Mouse (Mus musculus): ENCODE data around the gene Ear2. TPM values are rescaled to one million over a fixed set of nuclear protein-coding genes. Genes with fewer than 3 reads are reported as not detected.
"Not testable (repeated sequence)": the region's sequence is repeated elsewhere in the genome, so short reads cannot be mapped to it uniquely, and the experiment has no call there.

Gene Ear2
- not detected in 2 replicates for polyA plus RNA-seq (2016; fragmentation: Nextera tagmentation; extraction: Ambion mirVana)

- H3K36me3 ChIP-seq; H3K9me3 ChIP-seq (replicated peaks); H3K4me1 ChIP-seq; DNase-seq (ENCODE audit: low spot score); H3K27ac ChIP-seq (replicated peaks); H3K4me3 ChIP-seq; H3K27me3 ChIP-seq (ENCODE audit: low read depth, poor library complexity, severe bottlenecking): not testable (repeated sequence)
- 90% methylated on average over 2 of the region's 2 CpGs for WGBS
Observed at GRCm38 (mm10) chr14:44102354-44102753, at the start of gene Ear2. Gene Ear2, plus strand, starts transcription at chr14:44102654.

- DNase-seq (ENCODE audit: low spot score) = peak; percentile 12
- H3K27ac ChIP-seq (replicated peaks); H3K4me1 ChIP-seq; H3K36me3 ChIP-seq; H3K27me3 ChIP-seq (ENCODE audit: low read depth, poor library complexity, severe bottlenecking); H3K4me3 ChIP-seq; H3K9me3 ChIP-seq (replicated peaks): not testable (repeated sequence)
- 75% methylated on average over 1 of the region's 1 CpGs for WGBS
Observed at GRCm38 (mm10) chr14:44067879-44068278, 34.6 kb upstream of the Ear2 start.

GRCm38 (mm10) chr14:44070595-44070994 is 31.9 kb upstream of the Ear2 start:
- H3K36me3 ChIP-seq = not testable (repeated sequence)

DNA sequence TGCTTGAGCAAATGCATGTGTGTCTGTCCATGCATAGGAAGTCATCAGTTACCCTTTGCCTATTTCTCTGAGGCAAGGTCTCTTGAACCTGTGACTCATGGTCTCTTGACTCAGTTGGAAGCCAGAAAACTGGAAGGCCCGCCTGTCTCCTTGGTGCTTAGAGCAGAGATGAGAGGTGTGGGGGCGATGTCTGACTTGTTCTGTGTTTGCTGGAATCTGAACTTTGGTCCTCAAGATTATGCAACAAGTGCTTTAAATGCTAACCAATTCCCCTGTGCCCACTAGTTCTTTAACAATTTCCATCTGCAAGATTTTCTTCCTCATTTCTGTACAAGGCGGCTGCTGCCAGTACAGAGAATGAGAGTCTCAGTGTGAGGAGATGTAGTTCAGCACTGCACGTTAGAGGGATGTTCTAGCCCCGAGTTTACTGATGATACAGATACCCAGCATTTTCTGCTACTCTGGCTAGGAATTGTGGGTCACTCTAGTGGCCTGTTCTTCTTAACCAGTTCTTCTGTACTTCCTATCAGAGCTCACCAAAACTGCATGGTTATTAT is 24.6 kb upstream of the Ear2 start:
- WGBS = 77% methylated on average over 5 of the region's 5 CpGs
- not testable (repeated sequence) for DNase-seq (ENCODE audit: low spot score); H3K36me3 ChIP-seq; H3K4me1 ChIP-seq; H3K27me3 ChIP-seq (ENCODE audit: low read depth, poor library complexity, severe bottlenecking); H3K4me3 ChIP-seq; H3K27ac ChIP-seq (replicated peaks); H3K9me3 ChIP-seq (replicated peaks)

More at GRCm38 (mm10) chr14:44070595-44070994, 31.9 kb upstream of the Ear2 start:
- DNase-seq (ENCODE audit: low spot score); H3K4me1 ChIP-seq; H3K27me3 ChIP-seq (ENCODE audit: low read depth, poor library complexity, severe bottlenecking); H3K4me3 ChIP-seq; H3K9me3 ChIP-seq (replicated peaks); H3K27ac ChIP-seq (replicated peaks): not testable (repeated sequence)
- 95% methylated on average over 2 of the region's 3 CpGs for WGBS

GRCm38 (mm10) chr14:44086588-44086987 is 15.9 kb upstream of the Ear2 start:
- H3K9me3 ChIP-seq (replicated peaks); DNase-seq (ENCODE audit: low spot score); H3K27ac ChIP-seq (replicated peaks); H3K36me3 ChIP-seq; H3K4me1 ChIP-seq; H3K27me3 ChIP-seq (ENCODE audit: low read depth, poor library complexity, severe bottlenecking); H3K4me3 ChIP-seq: not testable (repeated sequence)
- 93% methylated on average over 1 of the region's 1 CpGs for WGBS

GRCm38 (mm10) chr14:44087535-44087934 is 14.9 kb upstream of the Ear2 start:
- not testable (repeated sequence) for H3K4me1 ChIP-seq; H3K4me3 ChIP-seq; H3K9me3 ChIP-seq (replicated peaks); H3K27me3 ChIP-seq (ENCODE audit: low read depth, poor library complexity, severe bottlenecking); H3K27ac ChIP-seq (replicated peaks); DNase-seq (ENCODE audit: low spot score); H3K36me3 ChIP-seq
- 83% methylated on average over 2 of the region's 2 CpGs for WGBS

- WGBS = 66% methylated on average over 1 of the region's 1 CpGs
- H3K36me3 ChIP-seq; H3K9me3 ChIP-seq (replicated peaks); DNase-seq (ENCODE audit: low spot score); H3K27ac ChIP-seq (replicated peaks); H3K4me1 ChIP-seq; H3K27me3 ChIP-seq (ENCODE audit: low read depth, poor library complexity, severe bottlenecking); H3K4me3 ChIP-seq: not testable (repeated sequence)
Observed at GRCm38 (mm10) chr14:44091524-44091923, 10.9 kb upstream of the Ear2 start.

DNA sequence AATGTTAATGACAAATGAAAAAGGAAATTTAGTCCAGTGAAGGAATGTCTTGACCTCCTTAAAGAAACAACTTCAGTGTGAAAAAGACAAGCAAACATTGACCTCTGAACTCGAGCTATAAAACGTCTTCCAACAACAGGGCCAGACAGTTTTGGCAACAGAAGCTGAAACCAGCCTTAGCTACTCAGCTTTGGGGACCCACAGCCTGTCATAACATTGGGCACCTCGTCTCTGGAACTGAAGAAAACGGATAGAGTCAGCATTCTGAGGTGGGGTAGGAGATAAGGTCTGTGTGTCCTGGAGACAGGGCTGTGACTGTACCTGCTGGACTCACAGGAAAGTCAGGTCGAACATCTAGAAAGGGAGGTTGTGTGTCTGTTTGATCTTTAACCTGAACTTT is 8.0 kb upstream of the Ear2 start:
- H3K27ac ChIP-seq (replicated peaks); H3K9me3 ChIP-seq (replicated peaks); H3K36me3 ChIP-seq; H3K4me3 ChIP-seq; DNase-seq (ENCODE audit: low spot score); H3K27me3 ChIP-seq (ENCODE audit: low read depth, poor library complexity, severe bottlenecking); H3K4me1 ChIP-seq: not testable (repeated sequence)
- WGBS = 71% methylated on average over 5 of the region's 5 CpGs

DNA sequence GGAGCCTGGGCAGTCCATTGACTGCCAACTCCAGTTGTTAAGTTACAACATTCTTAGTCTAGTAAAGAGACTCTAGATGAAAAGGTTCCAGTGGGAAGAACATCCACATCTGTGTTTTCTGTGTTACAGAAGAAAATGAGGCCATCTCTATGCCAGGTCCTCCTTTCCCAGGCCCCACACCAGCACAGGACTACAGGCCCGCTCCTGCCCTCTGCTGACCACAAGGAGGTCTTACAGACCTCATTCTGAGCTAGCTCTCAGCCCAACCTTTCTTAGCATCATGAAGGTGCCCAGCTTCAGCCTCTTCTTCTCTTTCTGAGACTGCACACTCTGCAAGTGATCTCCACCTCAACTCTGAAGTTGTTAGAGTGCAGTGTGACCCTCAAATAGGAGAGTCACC is 2.4 kb upstream of the Ear2 start:
- H3K4me3 ChIP-seq; H3K27ac ChIP-seq (replicated peaks); DNase-seq (ENCODE audit: low spot score); H3K4me1 ChIP-seq; H3K9me3 ChIP-seq (replicated peaks); H3K36me3 ChIP-seq; H3K27me3 ChIP-seq (ENCODE audit: low read depth, poor library complexity, severe bottlenecking): not testable (repeated sequence)
- WGBS = no CpG with 5 or more reads among the region's 1 CpGs

DNA sequence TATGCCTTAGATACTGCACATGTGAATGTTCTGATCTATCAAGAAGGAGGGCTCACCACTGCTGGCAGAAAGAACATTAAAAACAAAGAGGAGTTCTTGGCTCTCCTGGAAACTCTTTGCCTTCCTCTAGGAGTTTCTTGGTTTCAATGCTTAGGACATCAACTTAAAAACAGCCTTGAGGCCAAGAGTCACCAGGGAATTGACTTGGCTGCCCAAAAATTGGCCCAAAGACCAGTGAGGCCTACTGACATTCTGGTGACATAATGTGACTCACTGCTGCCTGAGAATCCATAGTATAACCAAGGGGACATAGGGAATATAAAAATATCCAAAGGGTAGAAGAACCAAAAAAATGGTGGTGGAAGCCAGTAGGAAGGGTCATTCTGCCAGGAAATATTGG is 8.5 kb downstream of the Ear2 start:
- H3K9me3 ChIP-seq (replicated peaks) = no peaks in the 10 kb centered on the region
- no peaks in the 10 kb centered on the region for H3K27me3 ChIP-seq (ENCODE audit: low read depth, poor library complexity, severe bottlenecking)
- H3K4me1 ChIP-seq = no peaks in the 10 kb centered on the region
- H3K36me3 ChIP-seq = no peaks in the 10 kb centered on the region
- no peak overlapping the region for H3K4me3 ChIP-seq
- H3K27ac ChIP-seq (replicated peaks) = no peak overlapping the region
- DNase-seq (ENCODE audit: low spot score) = no peak

- not testable (repeated sequence) for H3K36me3 ChIP-seq; H3K4me1 ChIP-seq; H3K27ac ChIP-seq (replicated peaks); H3K9me3 ChIP-seq (replicated peaks); H3K4me3 ChIP-seq; DNase-seq (ENCODE audit: low spot score); H3K27me3 ChIP-seq (ENCODE audit: low read depth, poor library complexity, severe bottlenecking)
- 85% methylated on average over 4 of the region's 4 CpGs for whole genome bisulfite sequencing
Observed at GRCm38 (mm10) chr14:44123551-44123950, 21.1 kb downstream of the Ear2 start, which contains the start of gene Gm3327. Gene Gm3327, plus strand, starts transcription at chr14:44123851.

Other genes with a start within 250 kb of the Ear2 start
- gene Ear1, start 227.1 kb upstream of the Ear2 start, polyA plus RNA-seq (2016; fragmentation: Nextera tagmentation; extraction: Ambion mirVana) = not detected in 2 replicates
- gene Ear10, start 179.1 kb upstream of the Ear2 start, polyA plus RNA-seq (2016; fragmentation: Nextera tagmentation; extraction: Ambion mirVana) = not detected in 2 replicates
- gene Gm8113, start 177.3 kb upstream of the Ear2 start, polyA plus RNA-seq (2016; fragmentation: Nextera tagmentation; extraction: Ambion mirVana) = 4.0 and 4.1 TPM in 2 replicates
- not detected in 2 replicates for gene Ang5, start 145.6 kb upstream of the Ear2 start, polyA plus RNA-seq (2016; fragmentation: Nextera tagmentation; extraction: Ambion mirVana)
- gene Ang6, start 100.4 kb upstream of the Ear2 start, polyA plus RNA-seq (2016; fragmentation: Nextera tagmentation; extraction: Ambion mirVana) = not detected in 2 replicates
- not detected in 2 replicates for gene Gm3327, start 21.2 kb downstream of the Ear2 start, polyA plus RNA-seq (2016; fragmentation: Nextera tagmentation; extraction: Ambion mirVana)
- gene Gm8212, start 95.0 kb downstream of the Ear2 start, polyA plus RNA-seq (2016; fragmentation: Nextera tagmentation; extraction: Ambion mirVana) = not detected in 2 replicates
- gene 4930503E14Rik, start 110.6 kb downstream of the Ear2 start, polyA plus RNA-seq (2016; fragmentation: Nextera tagmentation; extraction: Ambion mirVana) = not detected in 2 replicates
- gene Gm8220, start 182.9 kb downstream of the Ear2 start, polyA plus RNA-seq (2016; fragmentation: Nextera tagmentation; extraction: Ambion mirVana) = not detected in 2 replicates
- not detected in 2 replicates for gene Gm5930, start 235.9 kb downstream of the Ear2 start, polyA plus RNA-seq (2016; fragmentation: Nextera tagmentation; extraction: Ambion mirVana)